Mouse (Mus musculus) urinary bladder, adult 18-20 months (tissue): ENCODE measurements around the gene Galnt16.

ENCODE experiments used
- DNase-seq, 2 experiments: peaks; one replicate each; pipeline ENCODE4 v3.0.0; 2022; ENCODE audit warnings: low spot score in 2 of 2, mixed read lengths in 2 of 2

Gene Galnt16

DNA sequence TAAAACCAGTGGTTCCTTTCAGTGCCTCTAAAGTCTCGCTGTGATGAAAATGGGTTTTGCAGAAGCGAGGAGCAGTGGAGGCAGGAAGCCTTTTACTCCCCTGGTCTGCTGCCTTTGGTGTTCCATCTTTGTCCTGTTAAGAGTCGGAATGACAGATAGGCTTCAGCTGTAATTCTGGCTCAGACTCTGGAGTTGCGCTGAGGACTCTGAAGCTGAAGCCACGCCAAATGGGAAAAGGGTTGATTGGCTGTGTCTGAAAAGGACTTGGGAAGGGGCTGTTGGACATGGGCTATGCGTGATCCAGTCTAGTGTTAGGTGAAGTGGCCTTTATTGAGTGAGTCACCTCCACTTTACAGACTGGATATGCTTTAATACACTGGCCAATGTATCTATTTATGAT, 12.6 kb downstream of the Galnt16 start:
- DNase-seq = no peak

DNA sequence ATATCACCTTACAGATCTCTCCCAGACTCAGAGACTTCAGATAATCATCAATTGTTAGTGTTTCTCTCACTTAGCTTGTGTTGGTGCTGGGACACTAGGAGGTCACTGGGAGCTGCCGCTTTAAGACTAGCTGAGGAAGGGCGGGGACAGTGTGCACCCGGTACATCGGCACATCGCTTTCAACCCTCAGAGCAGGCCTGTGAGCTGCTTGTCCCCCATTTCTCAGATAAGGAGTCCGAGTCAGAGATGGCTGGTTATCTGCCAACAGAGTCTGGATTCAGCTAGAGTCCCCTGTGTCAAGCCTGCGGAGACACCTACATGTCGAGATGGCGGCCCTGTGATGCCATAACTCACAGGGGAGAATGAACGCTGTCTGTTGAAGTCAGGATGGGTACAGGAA, 13.5 kb downstream of the Galnt16 start:
- no peak for DNase-seq

DNA sequence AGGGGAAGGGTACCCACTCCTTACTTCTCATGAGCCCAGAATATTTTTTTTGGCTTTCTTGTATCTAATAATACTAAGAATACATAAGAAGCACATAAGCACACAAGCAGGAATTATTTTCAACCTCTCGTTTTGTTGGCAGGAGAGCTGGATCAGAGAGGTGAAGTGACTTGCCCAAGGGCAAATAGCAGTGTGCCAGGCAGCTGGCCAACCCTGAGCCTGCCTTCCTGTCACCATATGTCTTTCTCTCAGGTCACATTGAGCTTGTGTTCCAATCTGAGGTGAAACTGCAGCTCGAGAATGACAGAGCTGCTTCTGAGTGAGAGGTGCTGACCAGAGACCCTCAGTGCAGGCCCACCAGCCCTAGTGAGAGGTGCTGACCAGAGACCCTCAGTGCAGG, 15.8 kb downstream of the Galnt16 start:
- DNase-seq = no peak

DNA sequence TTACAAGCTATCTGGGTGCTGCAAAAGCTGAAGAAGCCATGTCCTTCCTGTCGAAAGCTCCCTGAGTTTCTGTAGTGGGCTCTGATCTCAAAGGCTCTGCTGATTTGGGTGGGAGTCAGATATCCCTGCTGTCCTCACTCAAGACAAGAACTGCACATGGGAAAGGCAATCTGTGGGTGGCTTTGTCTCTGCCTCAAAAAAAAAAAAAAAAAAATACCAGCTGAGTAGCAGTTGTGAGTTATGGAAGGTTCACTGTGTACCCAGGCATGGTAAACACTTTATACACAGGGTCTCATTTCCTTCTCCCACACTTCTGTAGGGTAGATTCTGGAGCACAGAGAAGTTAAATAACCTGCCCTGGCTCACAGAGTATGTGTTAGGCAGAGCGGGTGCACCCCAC, 19.2 kb downstream of the Galnt16 start:
- no peak for DNase-seq

- DNase-seq = no peak
These were observed 20.2 kb downstream of the Galnt16 start for GRCm38 (mm10) chr12:80538311-80538710.

DNA sequence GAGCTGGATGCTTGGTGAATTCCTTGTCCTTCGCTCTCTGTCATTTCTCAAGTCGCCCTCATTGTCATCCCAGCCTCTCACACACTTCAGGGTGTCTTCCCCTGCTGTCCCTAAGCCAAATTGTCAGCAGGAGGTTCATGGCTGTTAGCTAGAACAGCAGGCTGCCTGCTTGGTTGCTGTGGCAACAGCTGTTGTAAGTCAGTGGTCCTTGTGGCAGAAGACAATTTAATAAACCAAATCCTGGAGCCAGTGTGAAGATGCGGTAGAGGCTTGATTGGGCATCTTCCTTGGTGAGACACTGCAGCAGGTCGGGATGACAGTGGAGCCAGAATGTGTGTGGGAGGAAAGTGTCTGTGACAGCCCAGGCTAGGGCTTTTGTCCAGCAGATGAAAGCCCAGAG, 27.2 kb downstream of the Galnt16 start:
- no peak for DNase-seq

GRCm38 (mm10) chr12:80549646-80550045, 31.6 kb downstream of the Galnt16 start:
- no peak for DNase-seq

DNA sequence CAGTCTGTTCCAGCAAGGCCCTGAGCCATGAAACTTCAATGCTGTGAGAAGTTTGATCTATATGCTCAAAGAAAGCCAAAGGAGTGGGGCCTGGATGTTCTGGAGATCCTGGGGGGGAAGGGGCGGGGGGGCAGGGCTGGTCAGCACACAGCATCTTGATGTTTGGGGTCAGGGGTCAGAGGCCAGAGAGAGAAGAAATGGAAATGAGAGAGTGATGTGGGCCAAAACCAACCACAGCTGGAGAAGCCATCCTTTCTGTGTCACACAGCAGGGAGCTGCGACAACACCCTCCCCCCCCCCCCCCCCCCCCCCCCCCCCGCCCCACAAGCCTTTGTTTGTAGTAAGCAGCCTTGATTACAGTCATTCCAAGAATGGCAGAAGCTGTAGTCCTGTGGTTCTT, 35.1 kb downstream of the Galnt16 start:
- DNase-seq = no peak

- DNase-seq = no peak
These were observed 36.2 kb downstream of the Galnt16 start for GRCm38 (mm10) chr12:80554312-80554711.

GRCm38 (mm10) chr12:80561904-80562303, 43.8 kb downstream of the Galnt16 start:
- DNase-seq = no peak

GRCm38 (mm10) chr12:80562793-80563192, 44.7 kb downstream of the Galnt16 start:
- DNase-seq = no peak

DNA sequence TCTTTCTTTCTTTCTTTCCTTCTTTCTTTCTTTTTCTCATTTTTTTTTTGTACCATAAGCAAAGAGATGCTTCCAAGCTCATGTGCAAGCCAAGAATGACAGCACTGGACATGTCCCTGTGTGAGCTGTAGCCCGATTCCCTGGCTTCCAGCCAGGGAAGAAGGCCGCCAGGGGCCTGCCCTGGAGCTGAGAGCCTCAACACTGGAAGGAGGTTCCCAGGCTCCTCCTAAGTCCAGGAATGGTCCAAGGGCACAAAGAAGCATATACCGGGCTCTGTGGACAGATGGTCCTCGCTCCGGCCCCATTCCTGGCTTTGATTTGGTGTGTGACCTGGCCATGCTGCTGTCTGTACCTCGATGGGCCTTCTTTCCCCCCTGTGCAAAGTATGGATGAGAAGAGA, 46.9 kb downstream of the Galnt16 start:
- DNase-seq = no peak

GRCm38 (mm10) chr12:80565793-80566192, 47.7 kb downstream of the Galnt16 start:
- DNase-seq = no peak

GRCm38 (mm10) chr12:80566502-80566901, 48.4 kb downstream of the Galnt16 start:
- DNase-seq = no peak

GRCm38 (mm10) chr12:80567375-80567774, 49.3 kb downstream of the Galnt16 start:
- DNase-seq = no peak

GRCm38 (mm10) chr12:80569561-80569960, 51.5 kb downstream of the Galnt16 start:
- no peak for DNase-seq

DNA sequence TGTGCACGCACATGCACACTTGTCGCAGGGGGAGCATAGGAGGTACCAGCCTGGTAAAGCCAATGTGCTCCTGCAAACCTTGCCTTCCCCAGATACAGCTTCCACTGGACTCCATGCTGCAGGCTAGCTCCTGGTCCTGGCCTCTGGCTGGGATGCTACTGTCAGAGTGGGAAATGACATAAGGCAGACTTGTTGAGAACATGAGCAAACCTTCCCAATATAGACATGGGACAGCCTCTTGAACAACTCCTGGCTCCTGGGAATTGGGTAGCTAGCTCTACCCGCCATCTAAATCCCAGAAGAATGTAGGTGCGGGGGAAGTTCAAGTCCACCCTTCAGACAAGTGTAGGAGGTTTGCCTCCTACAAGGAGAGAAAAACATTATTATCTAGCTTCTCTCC, 56.2 kb downstream of the Galnt16 start:
- no peak for DNase-seq

- no peak for DNase-seq
These were observed 56.8 kb downstream of the Galnt16 start for GRCm38 (mm10) chr12:80574825-80575371.

DNA sequence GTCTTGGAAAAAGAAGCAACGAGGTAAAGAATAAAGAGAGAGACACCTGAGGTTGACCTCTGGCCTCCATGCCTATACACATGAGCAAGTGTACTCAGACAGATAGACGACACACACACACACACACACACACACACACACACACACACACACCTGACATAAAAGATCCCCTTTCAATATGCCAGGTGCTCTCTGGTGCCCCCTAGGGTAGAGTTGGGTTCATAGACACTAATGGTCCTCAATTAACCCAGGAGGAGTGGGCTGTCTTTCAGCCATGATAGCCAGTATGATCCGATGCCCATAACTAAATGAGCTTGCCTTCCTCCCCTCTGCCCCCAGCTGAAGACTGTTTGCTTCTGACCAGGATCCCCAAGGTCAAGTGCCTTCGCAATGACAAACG, 59.0 kb downstream of the Galnt16 start:
- DNase-seq = no peak

DNA sequence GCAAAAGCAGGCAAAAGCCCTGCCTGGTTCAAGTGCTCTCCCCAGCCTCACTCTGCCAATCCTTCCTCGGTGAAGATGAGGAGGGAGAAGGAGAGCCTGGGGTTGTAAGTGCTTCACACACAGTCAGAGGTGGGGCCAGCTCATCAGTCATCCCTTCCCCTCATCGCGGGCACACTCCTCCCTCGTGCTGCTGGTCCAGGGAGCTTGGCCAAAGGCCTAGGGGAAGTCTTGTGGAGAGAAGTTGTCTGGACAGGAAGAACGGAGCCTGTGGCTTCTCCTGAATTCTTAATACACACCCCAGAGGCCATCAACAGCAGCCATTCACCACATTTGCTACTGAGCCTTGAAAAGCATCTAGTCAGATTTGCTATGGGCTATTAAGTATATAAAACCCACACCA, 63.3 kb downstream of the Galnt16 start:
- DNase-seq = no peak

DNA sequence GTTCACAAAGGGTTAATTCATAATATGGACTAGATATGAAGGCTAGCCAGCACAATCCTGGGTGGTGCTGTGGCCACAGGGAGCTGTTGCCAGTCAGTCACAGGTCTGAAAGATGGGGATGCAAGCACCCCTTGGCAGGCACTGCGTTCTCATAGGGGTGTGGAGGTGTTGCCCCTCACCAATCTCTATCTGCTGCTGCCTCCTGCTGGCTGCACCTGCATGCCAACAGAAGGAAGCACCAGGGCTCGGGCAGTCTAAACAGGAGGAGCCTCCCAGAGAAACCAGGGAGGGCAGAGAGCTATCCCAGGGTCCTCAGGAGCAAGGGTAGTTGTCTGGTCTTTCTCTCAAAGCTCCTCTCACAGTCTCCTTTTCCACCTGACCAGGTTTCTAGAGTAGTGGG, 66.9 kb downstream of the Galnt16 start:
- DNase-seq = peak in 1 of 2 experiments; percentile 42

- no peak for DNase-seq
These were observed 76.1 kb downstream of the Galnt16 start for GRCm38 (mm10) chr12:80594141-80594540.

GRCm38 (mm10) chr12:80594781-80595180, 76.7 kb downstream of the Galnt16 start:
- DNase-seq = no peak

DNA sequence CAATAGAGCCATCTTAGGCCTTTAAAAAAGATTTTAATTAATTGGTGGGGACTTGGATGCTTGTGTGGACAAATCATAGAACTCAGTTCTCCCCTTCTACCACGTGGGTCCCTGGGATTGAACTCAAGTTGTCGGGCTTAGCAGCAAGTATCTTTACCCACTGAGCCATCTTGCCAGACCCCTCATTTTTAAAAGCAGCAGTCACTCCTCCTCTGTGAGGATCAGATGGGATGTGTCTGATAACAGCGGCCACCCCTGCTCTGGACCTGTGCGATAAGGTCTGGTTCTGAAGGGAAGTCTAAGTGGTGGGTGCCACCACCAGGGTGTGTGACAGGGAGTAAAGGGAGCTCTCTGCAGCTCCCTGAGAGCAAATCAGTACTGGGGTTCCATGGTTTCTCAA, 77.5 kb downstream of the Galnt16 start:
- no peak for DNase-seq

DNA sequence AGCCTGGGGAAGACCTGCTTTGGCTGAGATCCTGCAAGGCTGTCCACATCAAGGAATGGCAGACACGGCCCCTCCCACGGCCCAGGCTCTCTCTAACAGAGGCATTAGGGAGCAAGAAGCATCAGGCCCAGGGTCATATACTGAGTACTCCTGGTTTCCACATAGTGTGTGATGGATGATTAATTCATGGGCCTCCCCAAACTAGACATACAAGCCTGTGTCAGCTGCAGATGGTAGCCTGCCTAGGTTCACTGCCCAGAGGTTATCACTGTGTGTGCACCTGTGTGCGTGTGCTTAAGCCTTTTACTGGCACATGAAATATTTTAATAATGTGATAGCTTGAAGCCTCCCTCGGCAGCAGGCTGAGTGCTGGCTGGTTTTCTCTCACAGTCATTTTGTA, 77.9 kb downstream of the Galnt16 start:
- DNase-seq = no peak
